Mouse (Mus musculus) heart, embryonic 16.5 days (tissue): ENCODE measurements around the gene Tmem168. TPM values are rescaled to one million over a fixed set of nuclear protein-coding genes. Genes with fewer than 3 reads are reported as not detected.

Experiments
- ATAC-seq: fragments of 200-750 bp; cut with Nextera tagmentation; replicated peaks from 2 replicates; pipeline ENCODE4 v1.8.0; 2017; ENCODE audit warnings: moderate number of reproducible peaks; ENCODE audit not compliant: insufficient read depth, low FRiP score; ENCODE audit errors: extremely low read depth
- H3K27ac ChIP-seq: fragments of 300-500 bp; sonication (generic); 2 replicates; pipeline ENCODE4 v1.5.1; 2014; ENCODE audit warnings: mild to moderate bottlenecking, low read length, control low read depth, moderate library complexity
- H3K27me3 ChIP-seq: fragments of 300-500 bp; sonication (generic); 2 replicates; pipeline ENCODE4 v1.6.1; 2014; ENCODE audit warnings: low read length, mixed read lengths; ENCODE audit not compliant: control insufficient read depth, insufficient read depth
- H3K36me3 ChIP-seq: fragments of 300-500 bp; sonication (generic); 2 replicates; pipeline ENCODE4 v1.6.1; 2014; ENCODE audit not compliant: control insufficient read depth, insufficient read depth
- H3K4me1 ChIP-seq: fragments of 300-500 bp; sonication (generic); 2 replicates; pipeline ENCODE4 v1.6.1; 2014; ENCODE audit warnings: low read length, mixed read lengths; ENCODE audit not compliant: control insufficient read depth, insufficient read depth
- H3K4me2 ChIP-seq: fragments of 300-500 bp; sonication (generic); 2 replicates; pipeline ENCODE4 v1.6.1; 2014; ENCODE audit warnings: low read depth, mild to moderate bottlenecking, control low read depth, low read length
- H3K4me3 ChIP-seq: fragments of 300-500 bp; sonication (generic); 2 replicates; pipeline ENCODE4 v1.5.1; 2014; ENCODE audit warnings: mild to moderate bottlenecking, control low read depth, low read length
- H3K9ac ChIP-seq: fragments of 300-500 bp; sonication (generic); 2 replicates; pipeline ENCODE4 v1.6.1; 2014; ENCODE audit warnings: low read length, control low read depth
- H3K9me3 ChIP-seq: fragments of 300-500 bp; sonication (generic); replicated peaks from 2 replicates; pipeline ENCODE4 v1.6.1; 2016; ENCODE audit warnings: low read length; ENCODE audit not compliant: control insufficient read depth
- WGBS: fragments of 180-500 bp; shearing (Covaris S2); extraction: QIAGEN DNeasy Blood & Tissue Kit; methylation state at CpG from one replicate; pipeline ENCODE4 v1.1.7; 2014; 5-methylcytosine and 5-hydroxymethylcytosine counted together
- polyA plus RNA-seq: library from polyadenylated mRNA; unstranded; fragments of >200 nt; fragmentation: Nextera tagmentation; extraction: Ambion mirVana; gene quantifications from 2 replicates; pipeline ENCODE4 v1.2.1, GENCODE M21; 2015

Tmem168 gene
- polyA plus RNA-seq, 1 experiment from 2014 or later, result 36.2 TPM

GRCm38 (mm10) chr6:13598239-13598923 is 9.5 kb downstream of the Tmem168 start:
- no peak for ATAC-seq
- Histone ChIP-seq H3K9me3 (no peaks in the 10 kb centered on the region), H3K4me3 (no peak overlapping the region), H3K27me3 (no peaks in the 10 kb centered on the region), H3K4me1 (peaks cover 24% of the 10 kb centered on the region), H3K9ac (no peak overlapping the region), H3K4me2 (no peak overlapping the region), H3K36me3 (peaks cover 20% of the 10 kb centered on the region), H3K27ac (no peak overlapping the region; the same call in 1 of the 2 replicates)
- 59% methylated on average over 7 of the region's 7 CpGs for WGBS

GRCm38 (mm10) chr6:13592729-13593345 is 15.1 kb downstream of the Tmem168 start:
- peaks cover 43% of the 10 kb centered on the region for H3K36me3 ChIP-seq
- no peak for ATAC-seq
- H3K4me1 ChIP-seq, result peaks cover 2% of the 10 kb centered on the region; the same call in 1 of the 2 replicates
- no peak overlapping the region for H3K4me3 ChIP-seq
- 60% methylated on average over 4 of the region's 4 CpGs for WGBS
- H3K27me3 ChIP-seq, result no peaks in the 10 kb centered on the region
- H3K27ac ChIP-seq, result no peak overlapping the region
- no peak overlapping the region for H3K4me2 ChIP-seq
- H3K9me3 ChIP-seq, result no peaks in the 10 kb centered on the region
- H3K9ac ChIP-seq, result no peak overlapping the region

- Histone ChIP-seq H3K36me3 (peaks cover 36% of the 10 kb centered on the region), H3K4me2 (no peak overlapping the region), H3K9me3 (no peaks in the 10 kb centered on the region), H3K4me3 (no peak overlapping the region), H3K27ac (no peak overlapping the region), H3K9ac (no peak overlapping the region), H3K4me1 (no peaks in the 10 kb centered on the region), H3K27me3 (no peaks in the 10 kb centered on the region)
- 33% methylated on average over 2 of the region's 2 CpGs for WGBS
- ATAC-seq, result no peak
These were observed 21.3 kb downstream of the Tmem168 start for GRCm38 (mm10) chr6:13586560-13586959.

GRCm38 (mm10) chr6:13586154-13586553 is 21.7 kb downstream of the Tmem168 start:
- H3K36me3 ChIP-seq, result peaks cover 32% of the 10 kb centered on the region

GRCm38 (mm10) chr6:13584788-13585187 is 23.1 kb downstream of the Tmem168 start:
- 77% methylated on average over 6 of the region's 6 CpGs for WGBS
- no peak for ATAC-seq
- no peak overlapping the region for H3K4me3 ChIP-seq
- H3K36me3 ChIP-seq, result peaks cover 28% of the 10 kb centered on the region
- H3K27me3 ChIP-seq, result no peaks in the 10 kb centered on the region
- no peak overlapping the region for H3K9ac ChIP-seq
- H3K27ac ChIP-seq, result no peak overlapping the region
- H3K9me3 ChIP-seq, result no peaks in the 10 kb centered on the region
- H3K4me2 ChIP-seq, result no peak overlapping the region
- H3K4me1 ChIP-seq, result no peaks in the 10 kb centered on the region

More at GRCm38 (mm10) chr6:13586154-13586553, 21.7 kb downstream of the Tmem168 start:
- Histone ChIP-seq H3K9ac (no peak overlapping the region), H3K4me3 (no peak overlapping the region), H3K9me3 (no peaks in the 10 kb centered on the region), H3K4me2 (no peak overlapping the region), H3K27ac (no peak overlapping the region), H3K27me3 (no peaks in the 10 kb centered on the region), H3K4me1 (no peaks in the 10 kb centered on the region)
- WGBS, result 54% methylated on average over 8 of the region's 8 CpGs
- ATAC-seq, result no peak

GRCm38 (mm10) chr6:13582075-13582474 is 25.8 kb downstream of the Tmem168 start:
- Histone ChIP-seq H3K4me3 (no peak overlapping the region), H3K27me3 (no peaks in the 10 kb centered on the region), H3K9me3 (no peaks in the 10 kb centered on the region), H3K9ac (no peak overlapping the region), H3K4me2 (no peak overlapping the region), H3K4me1 (no peaks in the 10 kb centered on the region), H3K27ac (no peak overlapping the region), H3K36me3 (peaks cover 29% of the 10 kb centered on the region)
- WGBS, result 92% methylated on average over 1 of the region's 1 CpGs
- ATAC-seq, result no peak

- ATAC-seq, result no peak
These were observed 42.2 kb downstream of the Tmem168 start for GRCm38 (mm10) chr6:13565734-13566133.

GRCm38 (mm10) chr6:13555266-13555665 is 52.6 kb downstream of the Tmem168 start:
- Histone ChIP-seq H3K9me3 (peaks cover 2% of the 10 kb centered on the region; the same call in 1 of the 2 replicates), H3K4me1 (no peaks in the 10 kb centered on the region), H3K27me3 (no peaks in the 10 kb centered on the region), H3K36me3 (no peaks in the 10 kb centered on the region), H3K9ac (no peak overlapping the region), H3K27ac (no peak overlapping the region), H3K4me2 (no peak overlapping the region), H3K4me3 (no peak overlapping the region)
- ATAC-seq, result no peak
- 75% methylated on average over 2 of the region's 2 CpGs for WGBS

More at GRCm38 (mm10) chr6:13565734-13566133, 42.2 kb downstream of the Tmem168 start:
- H3K36me3 ChIP-seq, result no peaks in the 10 kb centered on the region
- H3K27ac ChIP-seq, result no peak overlapping the region
- WGBS, result 69% methylated on average over 1 of the region's 1 CpGs
- no peak overlapping the region for H3K4me3 ChIP-seq
- H3K4me1 ChIP-seq, result no peaks in the 10 kb centered on the region
- no peaks in the 10 kb centered on the region for H3K9me3 ChIP-seq
- H3K9ac ChIP-seq, result no peak overlapping the region
- no peaks in the 10 kb centered on the region for H3K27me3 ChIP-seq
- H3K4me2 ChIP-seq, result no peak overlapping the region

GRCm38 (mm10) chr6:13541761-13542160 is 66.1 kb downstream of the Tmem168 start:
- Histone ChIP-seq H3K27me3 (no peaks in the 10 kb centered on the region), H3K9me3 (no peaks in the 10 kb centered on the region), H3K36me3 (no peaks in the 10 kb centered on the region), H3K4me3 (no peak overlapping the region), H3K9ac (no peak overlapping the region), H3K27ac (no peak overlapping the region), H3K4me2 (no peak overlapping the region), H3K4me1 (no peaks in the 10 kb centered on the region)
- WGBS, result 79% methylated on average over 3 of the region's 3 CpGs
- ATAC-seq, result no peak
